Mouse (Mus musculus): ENCODE results near the gene Qpctl. TPM values are rescaled to one million over a fixed set of nuclear protein-coding genes. Genes with fewer than 3 reads are reported as not detected.

The Qpctl gene
- polyA plus RNA-seq, 1 experiment from 2014 or later: 13.3 TPM

GRCm38 (mm10) chr7:19176516-19176947, 27.4 kb upstream of the Qpctl start:
- DNase-seq (ENCODE audit: low spot score) (no peak), ATAC-seq (replicated peaks; ENCODE audit: low FRiP score, low read depth) (no peak)
- TF ChIP-seq CTCF (IDR thresholded peaks at IDR 0.05; ENCODE audit: low read depth): no peak
- Histone ChIP-seq H3K4me3 (replicated peaks; ENCODE audit: low read depth, low read length) (peak overlapping the region; percentile 18), H3K36me3 (ENCODE audit: insufficient read depth, low read length) (no peaks in the 10 kb centered on the region), H3K27me3 (ENCODE audit: insufficient read depth, low read length) (peaks cover 44% of the 10 kb centered on the region), H3K27ac (no peak overlapping the region), H3K4me2 (ENCODE audit: low read length) (peak overlapping the region; percentile 21; the same call in 1 of the 2 replicates), H3K9ac (ENCODE audit: low read depth, low read length) (0 out of 2 replicates have a peak overlapping the region, but pooled peaks have one; percentile 28), H3K4me1 (replicated peaks; ENCODE audit: insufficient read depth, low read length) (peaks cover 17% of the 10 kb centered on the region), H3K9me3 (replicated peaks; ENCODE audit: low read length) (no peaks in the 10 kb centered on the region)
- WGBS: 7% methylated on average over 21 of the region's 21 CpGs

DNA sequence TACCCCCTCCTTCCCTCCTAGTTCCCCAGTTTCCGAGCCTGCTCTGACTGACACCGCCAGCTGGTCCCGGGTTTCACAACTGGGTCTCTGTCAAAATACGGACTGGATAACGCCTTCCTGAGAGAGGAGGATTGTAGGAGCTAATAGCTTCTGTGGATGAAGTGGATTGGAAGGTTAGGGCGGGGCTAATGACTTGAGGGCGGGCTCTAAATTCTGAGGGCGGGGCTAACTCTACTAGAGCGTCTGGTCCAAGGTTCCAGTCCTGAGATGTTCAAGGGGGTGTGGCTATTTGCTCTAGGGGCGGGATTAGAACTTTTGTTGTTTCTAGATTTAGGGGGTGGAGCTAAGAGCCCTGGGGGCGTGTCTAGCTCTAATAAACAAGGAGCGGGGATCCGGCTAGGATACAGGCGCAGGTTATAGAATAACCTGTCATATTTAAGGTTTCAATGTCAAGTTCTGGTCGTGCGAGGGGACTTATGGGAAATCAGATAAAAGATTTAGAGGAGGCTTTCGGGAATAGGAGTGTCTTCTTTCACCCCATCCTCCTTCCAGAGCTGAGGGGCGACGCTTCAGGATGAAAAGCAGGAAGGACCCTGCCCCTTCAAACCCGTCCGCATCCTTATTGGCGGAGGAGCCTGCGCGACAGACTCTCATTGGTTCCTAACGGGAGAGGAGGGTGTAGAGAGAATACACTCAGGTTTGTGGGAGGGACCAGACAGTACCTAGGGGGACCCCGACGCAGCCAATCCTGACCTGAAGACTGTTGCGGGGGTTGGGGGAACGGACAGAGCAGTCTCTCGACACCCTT, 26.8 kb upstream of the Qpctl start, which contains the start of gene Eml2:
Gene Eml2 (plus strand): TSS at position 714 of the 808 bp plus-strand sequence.
- 2% methylated on average over 30 of the region's 30 CpGs for WGBS
- ATAC-seq (replicated peaks; ENCODE audit: low FRiP score, low read depth): peak; percentile 9; the same call in 1 of the 2 replicates
- H3K4me1 ChIP-seq (replicated peaks; ENCODE audit: insufficient read depth, low read length): peaks cover 15% of the 10 kb centered on the region
- H3K9ac ChIP-seq (ENCODE audit: low read depth, low read length): 0 out of 2 replicates have a peak within 1 kb of the TSS, but pooled peaks have one; percentile 28
- peaks cover 44% of the 10 kb centered on the region for H3K27me3 ChIP-seq (ENCODE audit: insufficient read depth, low read length)
- peak within 1 kb of the TSS; percentile 21 for H3K4me2 ChIP-seq (ENCODE audit: low read length)
- DNase-seq (ENCODE audit: low spot score): peak; percentile 70
- no peaks in the 10 kb centered on the region for H3K9me3 ChIP-seq (replicated peaks; ENCODE audit: low read length)
- peak within 1 kb of the TSS; percentile 18 for H3K4me3 ChIP-seq (replicated peaks; ENCODE audit: low read depth, low read length)
- TF ChIP-seq CTCF (IDR thresholded peaks at IDR 0.05; ENCODE audit: low read depth): no peak
- no peaks in the 10 kb centered on the region for H3K36me3 ChIP-seq (ENCODE audit: insufficient read depth, low read length)
- H3K27ac ChIP-seq: no peak within 1 kb of the TSS

DNA sequence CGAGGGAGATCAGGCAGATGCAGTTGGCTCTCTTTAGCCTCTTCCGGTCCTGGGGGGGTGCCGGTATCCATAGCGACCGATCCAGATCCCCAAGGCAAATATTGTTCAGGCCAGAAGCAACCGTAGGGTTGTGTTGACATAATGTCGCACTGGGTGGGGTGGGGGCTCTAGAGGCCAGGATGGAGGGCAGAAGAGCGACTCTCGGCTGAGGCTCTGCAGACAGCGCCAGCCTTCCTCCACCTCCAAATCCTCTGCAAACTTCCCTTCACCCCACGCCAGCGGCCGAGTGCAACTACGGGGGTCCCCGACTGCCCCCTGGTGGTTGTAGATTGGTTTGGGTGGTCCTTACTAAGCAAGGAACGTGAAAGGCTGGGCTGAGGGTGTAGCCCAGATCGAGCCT, 23.8 kb upstream of the Qpctl start:
- Histone ChIP-seq H3K4me1 (replicated peaks; ENCODE audit: insufficient read depth, low read length) (peaks cover 9% of the 10 kb centered on the region), H3K4me2 (ENCODE audit: low read length) (peak overlapping the region; percentile 42), H3K9ac (ENCODE audit: low read depth, low read length) (no peak overlapping the region), H3K4me3 (replicated peaks; ENCODE audit: low read depth, low read length) (no peak overlapping the region; the same call in 1 of the 2 replicates), H3K9me3 (replicated peaks; ENCODE audit: low read length) (no peaks in the 10 kb centered on the region), H3K36me3 (ENCODE audit: insufficient read depth, low read length) (no peaks in the 10 kb centered on the region), H3K27me3 (ENCODE audit: insufficient read depth, low read length) (peaks cover 25% of the 10 kb centered on the region), H3K27ac (no peak overlapping the region)
- peak; percentile 66 for ATAC-seq (replicated peaks; ENCODE audit: low FRiP score, low read depth)
- WGBS: 2% methylated on average over 17 of the region's 17 CpGs
- peak; percentile 93 for DNase-seq (ENCODE audit: low spot score)
- TF ChIP-seq CTCF (IDR thresholded peaks at IDR 0.05; ENCODE audit: low read depth): peak; percentile 94

DNA sequence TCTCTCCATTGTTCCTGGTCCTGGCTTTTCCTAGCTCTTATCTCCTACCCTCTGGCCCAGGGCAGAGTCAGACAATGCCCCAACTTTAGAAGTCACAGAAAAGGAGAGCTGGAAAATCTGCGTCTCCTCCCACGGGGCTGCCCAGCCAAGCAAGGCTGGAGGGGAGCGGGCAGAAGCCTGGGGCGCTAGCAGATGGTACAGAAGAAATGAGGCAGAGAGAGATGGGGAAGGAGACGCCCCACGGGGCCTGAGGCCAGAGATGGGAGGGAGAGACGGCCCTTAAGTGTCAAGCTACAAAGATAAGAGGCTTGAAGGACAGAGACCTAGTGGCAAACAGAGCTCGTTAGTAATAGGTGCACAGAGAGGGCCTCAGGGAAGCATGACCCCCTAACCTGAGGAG, 22.7 kb upstream of the Qpctl start:
- Histone ChIP-seq H3K36me3 (ENCODE audit: insufficient read depth, low read length) (no peaks in the 10 kb centered on the region), H3K9ac (ENCODE audit: low read depth, low read length) (no peak overlapping the region), H3K4me3 (replicated peaks; ENCODE audit: low read depth, low read length) (no peak overlapping the region), H3K27ac (no peak overlapping the region), H3K4me2 (ENCODE audit: low read length) (no peak overlapping the region), H3K27me3 (ENCODE audit: insufficient read depth, low read length) (peaks cover 15% of the 10 kb centered on the region), H3K9me3 (replicated peaks; ENCODE audit: low read length) (no peaks in the 10 kb centered on the region), H3K4me1 (replicated peaks; ENCODE audit: insufficient read depth, low read length) (peaks cover 9% of the 10 kb centered on the region)
- TF ChIP-seq CTCF (IDR thresholded peaks at IDR 0.05; ENCODE audit: low read depth): no peak
- WGBS: 29% methylated on average over 8 of the region's 8 CpGs
- ATAC-seq (replicated peaks; ENCODE audit: low FRiP score, low read depth) (no peak), DNase-seq (ENCODE audit: low spot score) (no peak)

DNA sequence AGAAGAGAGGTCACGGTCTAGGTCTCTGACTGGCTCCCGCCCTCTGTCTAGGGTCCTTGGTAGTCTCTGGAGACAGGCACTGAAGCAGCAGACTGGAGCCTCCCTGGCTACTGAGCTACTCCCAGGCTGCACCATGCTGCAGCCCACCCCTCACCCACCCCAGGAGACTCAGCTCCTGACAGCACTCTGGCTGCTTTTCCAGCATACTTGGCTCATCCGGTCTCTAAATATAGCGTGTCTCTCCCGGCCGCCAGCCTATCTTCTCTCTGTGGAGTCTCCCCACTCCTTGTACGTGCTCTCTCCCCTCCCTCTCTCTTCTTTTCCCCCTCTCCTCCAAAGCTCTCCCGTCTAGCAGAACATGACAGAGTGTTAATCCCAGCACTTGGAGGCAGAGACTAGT, 21.1 kb upstream of the Qpctl start:
- DNase-seq (ENCODE audit: low spot score): peak; percentile 61
- Histone ChIP-seq H3K27ac (peak overlapping the region; percentile 31; the same call in 1 of the 2 replicates), H3K4me3 (replicated peaks; ENCODE audit: low read depth, low read length) (no peak overlapping the region), H3K4me1 (replicated peaks; ENCODE audit: insufficient read depth, low read length) (peaks cover 14% of the 10 kb centered on the region), H3K36me3 (ENCODE audit: insufficient read depth, low read length) (no peaks in the 10 kb centered on the region), H3K27me3 (ENCODE audit: insufficient read depth, low read length) (no peaks in the 10 kb centered on the region), H3K9me3 (replicated peaks; ENCODE audit: low read length) (no peaks in the 10 kb centered on the region), H3K9ac (ENCODE audit: low read depth, low read length) (no peak overlapping the region), H3K4me2 (ENCODE audit: low read length) (no peak overlapping the region)
- ATAC-seq (replicated peaks; ENCODE audit: low FRiP score, low read depth): no peak
- WGBS: 28% methylated on average over 8 of the region's 8 CpGs
- TF ChIP-seq CTCF (IDR thresholded peaks at IDR 0.05; ENCODE audit: low read depth): no peak

DNA sequence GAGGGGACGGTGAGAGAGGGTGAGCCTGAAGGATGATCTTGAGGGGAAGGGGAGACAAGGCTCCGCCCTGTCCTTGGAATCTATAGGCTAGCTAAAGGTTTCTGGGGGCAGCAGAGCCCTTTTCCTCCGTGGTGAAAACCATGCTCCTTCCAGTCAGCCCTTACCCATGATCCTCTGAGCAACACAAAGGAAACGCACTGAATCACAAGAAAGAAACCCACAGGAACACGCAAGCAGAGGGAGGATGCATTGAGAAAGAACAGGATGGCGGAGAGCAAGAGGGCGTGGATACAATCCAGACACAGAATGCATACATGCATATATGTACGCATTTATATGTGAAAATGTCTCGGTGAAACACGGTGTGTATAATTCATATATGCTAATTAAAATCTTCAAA, 20.4 kb upstream of the Qpctl start:
- no peak for TF ChIP-seq CTCF (IDR thresholded peaks at IDR 0.05; ENCODE audit: low read depth)
- no peaks in the 10 kb centered on the region for H3K27me3 ChIP-seq (ENCODE audit: insufficient read depth, low read length)
- no peak for DNase-seq (ENCODE audit: low spot score)
- ATAC-seq (replicated peaks; ENCODE audit: low FRiP score, low read depth): no peak
- H3K4me3 ChIP-seq (replicated peaks; ENCODE audit: low read depth, low read length): no peak overlapping the region
- WGBS: 61% methylated on average over 10 of the region's 10 CpGs
- no peak overlapping the region for H3K9ac ChIP-seq (ENCODE audit: low read depth, low read length)
- no peaks in the 10 kb centered on the region for H3K36me3 ChIP-seq (ENCODE audit: insufficient read depth, low read length)
- H3K9me3 ChIP-seq (replicated peaks; ENCODE audit: low read length): no peaks in the 10 kb centered on the region
- 0 out of 2 replicates have a peak overlapping the region, but pooled peaks have one; percentile 31 for H3K27ac ChIP-seq
- H3K4me2 ChIP-seq (ENCODE audit: low read length): no peak overlapping the region
- H3K4me1 ChIP-seq (replicated peaks; ENCODE audit: insufficient read depth, low read length): peaks cover 19% of the 10 kb centered on the region
